Mouse (Mus musculus) kidney, postnatal 4 days (tissue): ENCODE data around the gene Fcgr2b.
"Not testable (repeated sequence)": the region's sequence is repeated elsewhere in the genome, so short reads cannot be mapped to it uniquely, and the experiment has no call there.

Experiments
- DNase-seq, 2 experiments: peaks; one replicate each; pipeline ENCODE4 v3.0.0; 2021; ENCODE audit warnings: mixed read lengths in 2 of 2

Gene Fcgr2b

DNA sequence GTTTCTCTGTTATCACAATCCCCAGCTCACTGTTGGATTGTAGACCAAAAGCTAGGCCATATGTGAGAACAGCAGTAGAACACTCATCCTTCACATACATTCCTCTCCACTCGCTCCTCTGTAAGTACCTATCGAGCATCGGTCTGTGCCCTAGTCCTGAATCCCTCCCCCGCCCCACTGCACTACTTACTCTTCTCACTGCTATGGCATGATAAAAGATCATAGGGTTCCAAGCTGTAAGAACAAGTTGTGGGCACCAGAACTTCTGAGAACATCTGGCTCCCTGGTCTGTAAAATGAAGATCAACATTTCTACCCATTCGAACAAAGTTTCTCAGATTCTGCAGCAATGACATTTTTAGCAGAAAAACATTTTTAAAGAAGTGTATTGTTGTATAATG lies at the start of gene Fcgr2b:
Gene Fcgr2b (minus strand): TSS at position 101 of the 400 bp plus-strand sequence.
- DNase-seq, result no peak

DNA sequence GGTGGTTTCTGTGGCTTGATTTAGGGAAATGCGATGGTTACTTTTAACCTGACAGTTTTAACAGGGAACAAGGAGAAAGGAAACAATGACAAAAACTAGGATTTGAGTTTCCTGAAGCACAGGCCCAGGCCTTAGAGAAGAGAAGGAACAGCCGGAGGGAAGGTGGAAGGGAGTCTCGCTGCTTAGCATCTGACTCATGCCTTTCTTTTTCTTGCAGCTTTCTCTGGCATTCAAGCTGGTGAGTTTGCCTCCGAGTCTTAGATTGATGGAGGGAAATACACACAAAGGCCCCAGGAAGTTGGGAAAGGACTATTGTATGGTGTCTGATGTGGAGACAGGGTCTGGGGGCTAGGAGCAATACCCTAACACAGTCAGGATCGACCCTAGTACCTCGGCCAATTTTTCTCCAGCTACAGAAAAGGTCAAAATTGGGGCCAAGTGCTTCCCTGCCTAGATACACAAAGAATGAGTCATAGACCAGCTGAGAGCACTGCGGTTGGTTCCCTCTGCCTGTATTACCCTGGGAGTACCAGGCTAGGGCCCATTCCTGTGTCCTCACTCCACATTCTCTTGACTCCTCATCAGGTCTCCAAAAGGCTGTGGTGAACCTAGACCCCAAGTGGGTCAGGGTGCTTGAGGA lies 43.1 kb upstream of the Fcgr2b start:
- DNase-seq, result no peak

DNA sequence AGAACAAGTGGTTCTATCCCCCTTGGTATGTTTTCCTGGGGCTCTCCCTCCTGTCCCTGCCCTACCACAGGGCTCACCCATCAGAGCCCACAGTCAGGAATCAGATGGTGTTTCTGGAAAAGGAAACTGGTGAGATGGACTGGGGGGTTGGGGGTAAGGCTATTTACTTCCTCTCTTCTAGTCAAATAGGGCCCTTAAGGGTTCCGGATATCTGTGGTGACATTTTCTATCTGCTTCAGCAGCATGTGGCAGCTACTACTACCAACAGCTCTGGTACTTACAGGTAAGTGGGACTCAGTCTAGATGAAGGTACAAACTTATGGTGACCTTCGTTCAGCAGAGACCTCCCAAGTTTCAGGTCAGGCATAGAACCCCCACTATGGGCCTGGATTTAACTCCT lies 42.4 kb upstream of the Fcgr2b start, which contains the start of gene Fcgr4:
Gene Fcgr4 (plus strand): TSS at position 184 of the 400 bp plus-strand sequence.
- DNase-seq, result no peak

DNA sequence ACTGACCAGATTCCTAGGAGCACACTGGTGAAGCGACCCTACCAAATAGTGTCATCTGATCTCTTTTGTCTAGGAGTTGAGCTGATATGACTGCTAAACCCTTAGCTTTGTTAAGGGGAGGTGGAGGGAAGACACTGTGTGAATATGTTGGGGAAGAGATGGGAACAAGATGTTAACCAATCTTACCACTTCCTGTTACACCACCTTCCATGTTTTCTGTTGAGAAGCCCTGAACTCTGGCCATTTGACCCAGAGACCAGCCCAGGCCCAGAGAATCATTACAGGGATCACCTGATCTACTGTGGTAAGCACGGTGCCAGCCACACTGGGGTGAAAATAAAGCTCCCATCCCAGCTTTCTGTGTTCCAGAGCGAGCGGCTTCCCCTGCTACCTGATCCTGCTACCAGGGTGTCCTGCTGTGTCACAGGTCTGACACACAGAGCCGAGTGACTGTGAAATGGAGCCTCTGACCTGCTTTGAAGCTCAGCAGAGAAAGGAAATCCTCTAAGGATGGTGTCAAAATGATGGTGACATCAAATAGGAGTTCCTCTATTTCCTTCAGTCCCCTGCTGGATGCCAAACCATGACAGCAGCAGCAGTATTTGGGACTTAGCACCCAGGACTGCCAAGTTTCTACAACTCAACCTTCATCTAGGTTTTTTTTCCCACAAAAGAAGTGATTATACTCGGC lies 41.3 kb upstream of the Fcgr2b start:
- no peak for DNase-seq

DNA sequence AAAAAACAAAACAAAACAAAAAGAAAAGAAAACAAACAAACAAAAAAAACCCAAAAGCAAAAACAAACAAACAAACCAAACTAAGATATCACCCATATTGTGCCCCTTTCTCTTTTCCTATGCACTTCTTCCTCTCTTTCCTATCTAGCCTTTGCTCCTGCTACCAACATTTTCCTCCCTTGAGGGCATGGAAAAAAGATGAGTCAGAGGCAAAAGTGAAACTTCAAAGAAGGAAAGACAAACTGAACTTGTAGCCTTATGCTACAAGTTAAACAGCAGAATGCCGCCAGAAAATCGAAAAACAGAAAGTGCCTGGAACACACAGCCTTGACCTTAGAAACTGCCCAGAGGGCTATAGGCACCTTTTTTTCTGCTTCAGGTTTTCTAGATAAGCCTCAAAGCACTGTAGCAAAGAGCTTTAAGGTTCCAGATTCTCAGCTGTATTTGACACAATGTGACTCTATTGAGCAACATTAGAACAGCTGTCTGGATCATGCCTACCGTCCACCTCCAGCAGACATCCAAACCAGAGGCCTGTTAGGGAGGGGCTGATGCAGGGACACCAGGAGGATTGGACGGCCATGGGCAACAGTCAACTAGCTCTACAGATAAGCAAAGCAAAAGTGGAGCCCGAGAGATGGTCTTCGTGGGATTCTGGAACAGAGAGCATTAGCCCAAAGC lies 40.5 kb upstream of the Fcgr2b start:
- no peak for DNase-seq

DNA sequence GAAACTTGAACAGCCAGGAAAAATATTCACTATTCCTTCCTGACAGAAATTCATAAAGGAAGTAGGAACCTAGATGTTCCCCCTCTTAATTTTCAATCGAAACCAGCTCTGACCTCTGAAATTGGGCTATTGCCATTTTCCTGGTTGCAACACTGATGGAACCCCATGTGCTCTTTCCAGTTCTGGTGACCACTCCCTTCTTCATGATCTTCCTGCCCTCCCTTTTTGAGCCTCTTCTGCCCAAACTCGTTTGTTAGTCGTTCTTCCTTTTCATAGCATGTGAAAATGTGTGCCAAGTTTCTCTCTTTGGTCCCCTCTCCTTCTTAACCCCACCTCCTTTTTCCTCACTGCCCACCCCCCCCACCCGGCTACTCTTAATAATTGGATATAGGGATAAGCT lies 35.4 kb upstream of the Fcgr2b start:
- no peak for DNase-seq

DNA sequence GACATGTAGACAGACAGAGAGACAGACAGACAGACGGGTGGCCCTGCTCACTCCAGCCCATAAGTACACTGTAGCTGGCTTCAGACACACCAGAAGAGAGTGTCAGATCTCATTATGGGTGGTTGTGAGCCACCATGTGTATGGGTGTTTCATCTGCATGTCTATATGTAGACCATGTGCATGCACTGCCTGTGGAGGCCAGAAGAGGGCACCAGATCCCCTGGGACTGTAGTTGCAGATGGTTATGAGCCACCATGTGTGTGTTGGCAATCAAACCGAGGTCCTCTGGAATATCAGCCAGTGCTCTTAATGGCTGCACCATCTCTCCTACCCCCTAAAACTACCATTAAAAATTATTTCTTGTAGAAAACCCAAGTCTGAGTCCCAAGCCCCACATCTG lies 30.6 kb upstream of the Fcgr2b start:
- peak; percentile 11 to 18 for DNase-seq

DNA sequence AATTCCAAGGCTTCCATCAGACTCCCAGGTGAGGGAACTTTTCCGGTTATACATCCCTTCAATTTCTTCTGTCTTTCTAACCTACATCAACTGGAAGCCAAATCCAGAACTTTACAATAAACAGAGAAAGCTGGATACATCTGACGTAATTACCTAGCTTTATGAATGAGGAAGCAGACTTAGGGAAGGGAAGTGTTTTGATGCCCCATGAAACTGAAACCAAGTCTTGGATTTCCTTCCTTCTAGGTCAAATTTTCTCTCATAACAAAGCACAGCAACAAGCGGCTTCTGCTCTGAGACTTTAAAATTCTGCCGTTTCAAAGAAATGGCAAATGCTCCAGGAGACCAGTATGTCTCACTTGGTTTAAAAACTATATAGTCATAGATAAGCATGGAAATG lies 30.0 kb upstream of the Fcgr2b start:
- DNase-seq, result no peak

DNA sequence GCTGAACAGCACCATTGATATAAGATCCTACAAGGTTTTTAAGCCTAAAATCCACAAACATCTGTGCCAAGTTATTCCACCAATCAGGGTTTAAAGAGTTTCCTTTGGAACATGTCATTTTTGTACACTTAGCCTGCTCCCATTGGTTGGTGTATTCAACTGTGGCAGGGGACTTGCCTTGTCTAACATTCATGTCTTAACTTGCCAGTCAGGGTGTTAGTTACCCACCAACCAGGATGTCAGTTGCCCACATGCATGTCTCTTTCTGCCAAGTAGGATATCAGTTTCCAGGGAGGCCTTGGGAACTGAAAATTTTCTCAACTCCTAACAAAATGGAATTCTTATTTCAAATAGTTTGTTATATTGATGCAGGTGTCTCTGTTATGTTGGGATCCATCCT lies 29.2 kb upstream of the Fcgr2b start:
- DNase-seq, result no peak

DNA sequence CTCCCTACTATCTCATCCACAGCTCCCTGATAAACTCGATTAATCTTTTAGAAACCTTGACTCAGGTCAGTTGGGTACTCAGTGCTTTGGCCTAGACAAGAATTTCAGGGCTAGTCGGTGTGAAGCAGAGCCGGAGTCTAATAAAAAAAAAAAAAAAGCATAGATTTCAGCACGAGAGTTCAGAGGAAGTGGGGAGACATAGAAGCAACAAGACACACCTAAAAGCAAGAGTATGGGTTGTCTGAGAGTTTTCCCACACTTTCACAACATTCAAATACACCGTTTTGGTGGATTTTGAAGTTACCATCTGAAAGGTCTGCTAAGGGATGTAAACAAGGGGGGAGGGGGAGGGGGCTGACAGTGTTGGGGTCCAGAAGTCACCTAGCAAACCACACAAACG lies 28.7 kb upstream of the Fcgr2b start:
- no peak for DNase-seq

DNA sequence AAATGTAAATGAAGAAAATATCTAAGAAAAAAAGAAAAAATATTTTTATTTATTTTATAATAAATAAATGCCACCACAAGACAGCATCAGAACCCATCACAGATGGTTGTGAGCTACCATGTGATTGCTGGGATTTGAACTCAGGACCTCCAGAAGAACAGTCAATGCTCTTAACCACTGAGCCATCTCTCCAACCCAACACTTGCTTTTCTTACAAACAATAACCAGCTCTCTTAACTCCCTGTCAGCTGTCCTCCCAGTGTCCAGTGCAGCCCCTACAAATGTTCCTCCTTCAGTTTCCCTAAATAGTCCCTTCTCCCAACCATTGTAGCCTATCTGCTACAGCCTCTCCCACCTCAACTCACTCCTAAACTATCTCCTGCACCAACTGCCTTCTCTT lies 23.5 kb upstream of the Fcgr2b start:
- no peak for DNase-seq

DNA sequence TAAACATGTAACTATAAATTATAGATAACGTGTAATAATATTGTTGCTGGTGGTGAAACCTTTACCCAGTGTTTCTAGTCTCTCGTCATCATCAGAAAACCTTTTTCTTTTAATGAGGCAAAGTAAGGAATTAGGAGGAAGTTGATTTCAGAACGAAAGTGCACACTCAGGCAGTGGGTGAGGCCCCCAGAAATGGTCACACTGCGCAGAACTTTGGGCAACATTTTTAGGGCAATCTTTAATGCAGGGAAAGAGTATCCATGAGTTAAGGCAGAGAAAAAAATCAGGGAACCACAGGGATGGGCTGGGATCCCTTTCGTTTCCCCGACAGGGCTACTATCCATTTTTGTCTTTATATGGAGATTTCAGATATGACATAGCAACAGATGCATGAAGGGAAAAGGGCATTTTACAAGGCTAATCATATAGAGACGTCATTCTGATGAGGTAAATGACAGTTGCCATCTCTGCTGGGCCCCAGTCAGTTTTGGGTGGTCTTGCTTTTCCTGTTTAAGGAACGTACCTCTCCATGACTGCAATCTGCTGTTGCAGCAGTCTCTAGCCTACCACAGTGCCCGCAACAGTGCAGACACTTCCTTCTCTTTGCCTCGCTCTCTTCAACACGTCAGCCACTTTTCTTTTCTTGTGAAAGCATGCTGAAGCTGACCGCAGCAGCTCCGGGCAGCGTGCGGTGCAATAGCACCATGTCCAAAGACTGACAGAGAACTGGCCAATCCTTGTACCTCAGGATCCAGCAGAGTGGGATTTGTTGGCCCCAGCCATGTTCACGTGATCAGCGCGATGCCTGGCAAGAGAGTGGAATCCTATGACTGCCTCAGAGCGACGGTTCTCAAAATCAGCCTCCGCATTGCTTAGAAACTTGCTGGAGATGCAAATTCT lies 21.7 kb upstream of the Fcgr2b start:
- peak; percentile 45 to 65 for DNase-seq

DNA sequence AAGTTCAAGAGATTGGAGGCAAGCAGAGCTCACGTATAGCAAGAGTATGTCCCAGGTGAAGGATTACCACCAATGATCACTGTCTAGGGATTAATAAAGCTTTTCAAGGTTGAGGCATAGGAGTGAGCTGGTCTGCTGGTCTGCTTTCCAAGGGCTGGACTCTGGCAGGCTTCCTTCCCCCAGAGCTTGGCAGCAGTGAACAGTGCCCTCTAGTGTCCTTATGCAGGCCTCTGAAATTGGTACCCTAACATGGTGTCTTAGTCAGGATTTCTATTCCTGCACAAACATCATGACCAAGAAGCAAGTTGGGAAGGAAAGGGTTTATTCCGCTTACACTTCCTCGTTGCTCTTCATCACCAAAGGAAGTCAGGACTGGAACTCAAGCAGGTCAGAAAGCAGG lies 20.4 kb upstream of the Fcgr2b start:
- DNase-seq, result peak; percentile 71 to 76

DNA sequence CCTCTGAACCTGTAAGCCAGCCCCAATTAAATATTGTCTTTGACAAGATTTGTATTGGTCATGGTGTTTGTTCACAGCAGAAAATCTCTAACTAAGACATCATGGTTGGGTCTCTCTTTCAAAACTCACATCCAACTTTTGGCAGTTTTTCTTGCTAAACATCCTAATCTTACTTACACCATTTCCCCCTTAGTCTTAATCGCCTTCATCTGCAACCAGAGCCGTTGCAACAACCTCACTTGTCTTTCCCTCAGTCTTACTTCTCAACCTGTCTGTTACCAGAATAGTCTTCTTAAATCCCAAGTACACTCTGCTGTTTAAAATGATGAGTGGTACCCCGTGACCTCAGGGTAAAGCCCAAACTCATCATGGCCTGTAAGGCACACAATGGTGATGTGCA lies 19.7 kb upstream of the Fcgr2b start:
- no peak for DNase-seq

DNA sequence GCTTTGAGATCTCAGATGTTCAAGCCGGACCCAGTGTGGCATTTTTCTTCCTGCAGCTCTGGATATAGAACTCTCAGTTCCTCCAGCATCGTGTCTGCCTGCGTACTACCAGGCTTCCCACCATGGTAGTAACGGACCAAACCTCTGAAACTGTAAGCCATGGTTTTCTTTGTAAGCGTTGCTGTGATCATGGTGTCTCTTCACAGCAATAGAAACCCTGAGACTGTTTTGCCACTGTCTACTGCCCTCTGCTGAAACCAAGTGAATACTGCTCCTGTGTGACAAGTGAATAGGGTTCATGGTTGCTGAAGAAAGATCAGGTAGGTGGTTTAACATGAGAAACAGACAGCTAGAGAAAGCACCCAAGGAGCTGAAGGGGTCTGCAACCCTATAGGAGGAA lies 16.2 kb upstream of the Fcgr2b start:
- peak; percentile 28 to 56 for DNase-seq

DNA sequence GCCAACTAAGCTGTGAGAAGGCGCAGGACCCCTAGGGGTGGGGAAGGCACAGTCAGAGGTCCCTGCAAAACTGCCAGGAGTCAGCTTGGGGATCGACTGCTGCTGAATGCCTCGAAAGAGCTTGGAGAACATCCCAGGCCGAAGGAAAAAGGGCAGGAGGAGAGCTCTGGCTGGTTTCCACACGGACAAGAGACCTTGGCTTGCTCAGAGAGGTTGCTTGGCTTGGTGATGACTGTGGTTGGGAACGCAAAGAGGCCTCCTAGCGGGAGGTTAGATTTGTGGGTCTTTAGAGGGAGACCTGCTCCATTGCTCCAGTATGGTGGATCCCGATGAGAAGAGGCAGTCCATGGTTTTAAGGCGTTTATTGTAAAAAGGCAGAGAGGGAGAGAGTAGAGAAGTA lies 13.3 kb upstream of the Fcgr2b start:
- no peak for DNase-seq

DNA sequence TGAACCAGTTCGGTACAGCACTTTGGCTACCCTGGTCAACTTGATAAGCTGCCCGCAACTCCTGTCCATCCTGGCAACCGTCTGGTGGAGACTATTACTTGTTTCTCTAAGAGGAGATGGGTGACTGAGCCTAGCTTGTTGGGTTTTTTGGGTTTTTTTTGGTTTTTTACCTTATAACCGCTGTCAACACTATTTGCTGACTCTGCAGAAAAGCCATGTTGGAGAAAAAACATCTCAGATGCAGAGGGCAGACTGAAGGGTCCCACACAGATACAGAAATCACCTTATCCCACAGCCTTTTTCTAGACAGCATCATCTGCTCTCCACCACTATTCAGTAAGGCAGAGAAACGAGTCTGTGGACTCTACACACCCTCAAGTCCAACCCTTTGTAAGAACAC lies 9.5 kb upstream of the Fcgr2b start:
- no peak for DNase-seq

DNA sequence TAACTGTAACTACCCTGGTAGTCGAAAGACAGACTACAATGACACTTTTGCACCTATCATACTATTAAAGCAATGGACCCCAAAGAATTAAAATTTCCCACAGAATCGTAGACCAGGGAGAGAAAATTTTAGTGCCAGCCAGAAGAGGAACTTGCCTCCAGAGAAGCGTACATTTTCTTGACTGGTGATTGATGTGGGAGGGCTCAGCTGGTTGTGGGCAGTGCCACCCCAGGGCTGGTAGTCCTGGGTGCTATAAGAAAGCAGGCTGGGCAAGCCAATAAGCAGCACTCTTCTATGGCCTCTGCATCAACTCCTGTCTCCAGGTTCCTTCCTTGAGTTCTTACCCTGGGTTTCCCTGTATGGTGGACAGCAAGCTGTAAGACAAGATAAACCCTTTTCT lies 8.7 kb upstream of the Fcgr2b start:
- no peak for DNase-seq

DNA sequence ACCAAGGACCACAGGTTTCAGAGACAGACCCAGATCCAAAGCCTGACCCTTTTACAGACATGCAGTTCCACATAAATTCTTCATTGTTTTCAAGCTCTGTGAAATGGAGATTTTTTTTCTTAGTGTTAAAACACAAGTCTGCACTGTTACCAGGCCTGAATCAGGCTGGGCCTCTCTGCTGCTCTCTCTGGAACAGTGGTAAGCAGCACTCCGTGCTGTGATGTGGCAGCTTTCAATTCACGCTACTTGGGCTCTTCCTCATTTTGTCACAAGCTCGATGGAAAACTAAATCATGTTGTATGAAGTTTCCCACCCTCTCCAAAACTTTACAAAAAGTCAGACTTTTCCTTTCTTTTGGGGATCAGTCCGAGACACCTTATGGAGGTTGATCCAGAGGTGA lies 6.7 kb upstream of the Fcgr2b start:
- DNase-seq, result no peak

DNA sequence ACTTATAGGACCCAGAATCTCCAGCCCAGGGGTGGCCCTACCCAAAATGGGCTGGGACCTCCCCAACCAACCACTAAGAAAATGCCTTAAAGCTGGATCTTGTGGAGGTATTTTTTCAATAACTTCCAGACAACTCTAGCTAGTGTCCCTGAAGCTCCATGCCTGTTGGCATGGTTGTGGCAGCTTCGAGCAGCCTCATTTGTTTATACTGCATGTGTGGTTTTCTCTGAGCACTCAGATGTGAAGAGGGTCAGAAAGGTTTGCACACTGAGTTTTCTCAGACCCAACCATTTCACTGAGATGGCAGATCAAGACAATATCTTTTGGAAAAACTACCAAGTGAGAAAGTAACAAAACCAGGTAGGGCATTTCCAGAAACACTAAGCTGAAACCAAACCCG lies 6.0 kb upstream of the Fcgr2b start:
- no peak for DNase-seq

DNA sequence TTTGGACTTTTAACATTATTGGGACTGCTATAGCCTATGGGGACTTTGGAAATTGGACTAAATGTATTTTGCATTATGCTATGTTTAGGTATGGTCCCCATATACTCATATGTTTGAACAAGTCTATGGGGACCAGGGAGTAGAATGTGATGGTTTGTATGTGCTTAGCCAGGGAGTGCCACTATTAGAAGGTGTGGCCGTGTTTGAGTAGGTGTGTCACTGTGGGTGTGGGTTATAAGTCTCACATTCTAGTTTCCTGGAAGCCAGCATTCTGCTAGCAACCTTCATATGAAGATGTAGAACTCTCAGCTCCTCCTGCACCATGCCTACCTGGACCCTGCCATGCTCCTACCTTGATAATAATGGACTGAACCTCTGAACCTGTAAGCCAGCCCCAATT lies 5.3 kb upstream of the Fcgr2b start:
- DNase-seq, result not testable (repeated sequence)

DNA sequence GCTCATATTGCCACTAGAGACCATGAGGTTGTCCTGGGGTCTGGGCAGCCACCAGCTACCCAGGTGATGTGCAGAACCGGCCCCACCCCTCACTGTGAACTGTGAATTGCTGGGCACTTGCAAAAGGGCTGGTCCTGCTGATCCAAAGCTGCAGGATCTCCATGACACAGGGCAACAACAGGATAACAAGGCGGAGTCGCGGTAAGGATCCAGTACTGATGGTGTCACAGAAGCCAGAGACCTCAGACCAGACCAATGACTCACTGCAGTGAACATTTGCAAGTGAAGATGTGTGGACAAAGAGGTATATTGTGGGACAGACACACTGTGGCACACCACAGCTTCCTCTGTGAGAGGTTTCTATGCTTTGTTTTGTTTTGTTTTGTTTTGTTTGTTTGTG lies 2.3 kb upstream of the Fcgr2b start:
- DNase-seq, result no peak

DNA sequence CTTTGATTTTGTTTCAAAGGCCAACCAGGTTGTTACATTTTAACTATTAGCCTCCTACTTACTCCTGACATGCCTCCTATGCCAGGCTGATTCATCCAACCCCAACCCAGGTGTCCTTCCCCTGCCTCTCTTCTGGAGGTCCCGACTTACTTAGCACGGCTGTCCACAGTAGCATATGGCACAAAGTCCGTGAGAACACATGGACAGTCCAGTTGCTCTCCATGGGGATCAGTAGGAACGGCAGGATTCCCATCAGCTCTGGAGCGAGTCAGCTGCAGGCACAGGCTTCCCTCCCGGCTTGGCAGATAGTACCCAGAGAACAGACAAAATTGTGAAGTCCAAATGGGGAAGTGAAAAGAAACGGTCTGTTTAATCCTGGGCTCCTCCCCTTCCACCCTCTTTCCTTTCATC lies 591 bp downstream of the Fcgr2b start:
- peak; percentile 24 to 59 for DNase-seq
